In the genomic region with DNA sequence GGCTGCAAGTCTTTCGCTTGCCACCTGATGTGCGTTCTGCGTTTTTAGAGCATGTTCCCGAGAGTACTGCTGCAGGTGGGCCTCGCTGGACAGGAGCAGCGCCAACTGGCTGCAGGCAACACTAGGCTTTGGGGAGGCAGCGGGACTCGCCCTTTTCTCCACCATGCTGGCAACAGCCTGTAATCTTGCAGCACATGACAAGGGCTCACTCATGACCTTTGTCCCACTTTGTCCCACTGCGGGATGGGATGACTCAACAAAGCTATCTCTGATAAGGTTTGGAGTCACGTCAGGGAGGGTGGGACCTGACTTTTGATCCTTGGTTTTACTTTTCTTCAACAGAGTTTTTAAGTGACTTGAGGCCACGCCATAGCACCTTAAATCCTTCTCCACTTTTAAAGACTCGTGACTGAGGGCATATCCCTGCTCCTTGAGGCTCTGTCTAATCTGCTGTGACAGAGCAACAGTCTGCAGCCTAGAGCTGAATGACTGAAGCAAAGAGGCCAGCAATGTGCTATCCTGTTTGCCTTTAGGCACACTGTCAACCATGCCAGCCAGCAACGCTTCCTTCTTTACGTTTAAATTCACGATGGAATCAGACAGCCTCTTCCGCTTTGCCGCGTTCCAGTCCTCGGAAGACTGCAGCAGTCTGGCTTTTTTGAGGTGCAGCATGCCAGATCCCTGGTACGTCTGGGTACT, we compare ENCODE assay signal across 10 mouse cellular contexts.
DNase-seq lines count a peak whose midpoint lies in the region; ATAC-seq and TF ChIP-seq lines count a peak whose summit lies in the region.
"Had no signal": no experiment of that assay in that cellular context is flagged by ENCODE, and none has a peak within 500 bp of the region (broad histone marks: within the 10 kb centered on the region; RNA-seq: fewer than 3 reads in every experiment).

No protein-coding gene starts in this region.

- no peak for TF ChIP-seq CTCF in liver, postnatal 0 days (IDR thresholded peaks at IDR 0.05; ENCODE audit: low read depth)

- TF ChIP-seq EP300 in liver, postnatal 0 days (IDR thresholded peaks at IDR 0.05; ENCODE audit: low read depth), result peak; percentile 75

- peak; percentile 81 for ATAC-seq in heart, embryonic 16.5 days (replicated peaks; ENCODE audit: extremely low read depth, insufficient read depth, low FRiP score)
- peak; percentile 98 for ATAC-seq in liver, postnatal 0 days
- ATAC-seq: forebrain, embryonic 14.5 days had no signal

- intact Hi-C loops in left cerebral cortex, postnatal 10 days (cut with DNase I), result no loop called here

- H3K4me1 ChIP-seq in heart, embryonic 16.5 days (ENCODE audit: control insufficient read depth, insufficient read depth, low read length), result peaks cover 28% of the 10 kb centered on the region
- peaks cover 14% of the 10 kb centered on the region for H3K4me1 ChIP-seq in liver, postnatal 0 days (ENCODE audit: insufficient read depth)

- no peak overlapping the region for H3K4me3 ChIP-seq in heart, embryonic 16.5 days (ENCODE audit: low read length)
- H3K4me3 ChIP-seq in liver, postnatal 0 days (ENCODE audit: low read depth, low read length), result no peak overlapping the region

- peaks cover 32% of the 10 kb centered on the region for H3K36me3 ChIP-seq in heart, embryonic 16.5 days (ENCODE audit: control insufficient read depth, insufficient read depth)
- H3K36me3 ChIP-seq in liver, postnatal 0 days (replicated peaks; ENCODE audit: insufficient read depth, low read length), result peaks cover 37% of the 10 kb centered on the region

- H3K4me2 ChIP-seq in heart, embryonic 16.5 days (ENCODE audit: low read depth, low read length), result peak overlapping the region; percentile 32; the same call in 1 of the 2 replicates
- peak overlapping the region; percentile 19; the same call in 1 of the 2 replicates for H3K4me2 ChIP-seq in liver, postnatal 0 days (ENCODE audit: low read depth, low read length)

- WGBS in heart, embryonic 16.5 days, result 58% methylated on average over 20 of the region's 20 CpGs
- 74% methylated on average over 20 of the region's 20 CpGs for WGBS in liver, postnatal 0 days (ENCODE audit: insufficient replicate concordance)

- peak; percentile 23 for DNase-seq in embryo, embryonic 10 days (ENCODE audit: low spot score)
- no peak for DNase-seq in embryo, embryonic 10.5 days (ENCODE audit: low spot score)
- DNase-seq in adrenal gland, postnatal 36 days, result peak; percentile 79 to 81
- peak; percentile 67 for DNase-seq in liver, postnatal 0 days
- no peak for DNase-seq in thymus, postnatal 14 days
- no peak for DNase-seq in left cerebral cortex, postnatal 10 days (ENCODE audit: extremely low spot score in 1 of 2, low spot score in 2 of 2)
- no peak for DNase-seq in B cell, adult 2 months

- H3K27me3 ChIP-seq in heart, embryonic 16.5 days (ENCODE audit: control insufficient read depth, insufficient read depth, low read length), result no peaks in the 10 kb centered on the region
- no peaks in the 10 kb centered on the region for H3K27me3 ChIP-seq in liver, postnatal 0 days (ENCODE audit: insufficient read depth, low read length)

- peak overlapping the region; percentile 70 for H3K27ac ChIP-seq in heart, embryonic 16.5 days (ENCODE audit: low read length)
- peak overlapping the region; percentile 81 for H3K27ac ChIP-seq in liver, postnatal 0 days (ENCODE audit: low read depth)
- H3K27ac ChIP-seq: macrophage had no signal

- no peaks in the 10 kb centered on the region for H3K9me3 ChIP-seq in heart, embryonic 16.5 days (replicated peaks; ENCODE audit: control insufficient read depth, low read length)
- no peaks in the 10 kb centered on the region for H3K9me3 ChIP-seq in liver, postnatal 0 days (ENCODE audit: low read length)

- H3K9ac ChIP-seq in heart, embryonic 16.5 days (ENCODE audit: low read length), result no peak overlapping the region
- 0 out of 2 replicates have a peak overlapping the region, but pooled peaks have one; percentile 35 for H3K9ac ChIP-seq in liver, postnatal 0 days (replicated peaks)

Comparison
In these comparisons a context has a peak if more than half of its experiments do, and no peak if none do; other contexts are left out.
1. DNase-seq: peak in embryo, embryonic 10 days (single experiment), adrenal gland, postnatal 36 days (2 of 2) and liver, postnatal 0 days (single experiment); none in embryo, embryonic 10.5 days (single experiment), thymus, postnatal 14 days (single experiment), left cerebral cortex, postnatal 10 days (0 of 2) and B cell, adult 2 months (0 of 2).